Mouse (Mus musculus): ENCODE data around the gene Spata31d1a.
"Not testable (repeated sequence)": the region's sequence is repeated elsewhere in the genome, so short reads cannot be mapped to it uniquely, and the experiment has no call there.

The Spata31d1a gene

DNA sequence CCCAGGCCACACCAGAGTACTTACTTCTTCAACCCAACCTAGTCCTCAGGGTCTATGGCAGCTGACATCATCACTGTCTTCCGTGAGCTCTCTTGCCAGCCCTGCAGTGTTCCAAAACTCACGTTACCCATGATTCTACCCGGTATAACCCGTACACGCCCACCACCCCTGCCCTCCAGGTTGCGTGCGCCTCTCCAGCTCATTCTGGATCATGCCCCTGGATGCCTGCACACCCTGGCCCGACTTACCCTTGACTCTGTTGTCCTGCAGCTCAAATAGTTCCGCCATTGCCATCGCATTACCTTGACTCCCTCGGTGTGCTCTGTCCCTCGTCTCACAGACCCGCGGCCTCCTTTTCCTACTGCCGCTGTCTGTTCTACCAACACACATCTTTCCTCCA lies at the start of gene Spata31d1a:
TSS of gene Spata31d1a (minus strand) at position 101 of the 400 bp plus-strand sequence.
- peak; percentile 25 for DNase-seq (ENCODE audit: low read depth, low spot score)

DNA sequence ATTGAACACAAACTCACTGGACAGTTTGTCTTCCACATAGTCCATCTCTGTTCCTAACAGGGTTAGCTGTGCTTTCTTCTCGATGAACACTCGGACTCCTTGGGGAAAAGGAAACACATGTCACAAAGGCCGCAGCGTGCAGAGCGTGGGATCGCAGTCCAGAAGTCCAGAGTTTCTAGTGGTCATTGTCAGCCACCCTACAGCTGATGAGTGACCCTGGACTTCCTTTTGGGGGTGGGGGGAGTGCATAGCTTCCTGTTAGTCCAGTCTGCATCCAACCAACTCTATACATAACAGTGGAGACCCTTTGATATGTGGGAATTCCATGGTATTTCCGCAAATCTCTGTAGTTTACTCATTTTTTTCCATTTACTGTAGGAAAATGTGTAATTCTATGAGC lies 46.8 kb upstream of the Spata31d1a start:
- no peak for DNase-seq (ENCODE audit: low read depth, low spot score)

DNA sequence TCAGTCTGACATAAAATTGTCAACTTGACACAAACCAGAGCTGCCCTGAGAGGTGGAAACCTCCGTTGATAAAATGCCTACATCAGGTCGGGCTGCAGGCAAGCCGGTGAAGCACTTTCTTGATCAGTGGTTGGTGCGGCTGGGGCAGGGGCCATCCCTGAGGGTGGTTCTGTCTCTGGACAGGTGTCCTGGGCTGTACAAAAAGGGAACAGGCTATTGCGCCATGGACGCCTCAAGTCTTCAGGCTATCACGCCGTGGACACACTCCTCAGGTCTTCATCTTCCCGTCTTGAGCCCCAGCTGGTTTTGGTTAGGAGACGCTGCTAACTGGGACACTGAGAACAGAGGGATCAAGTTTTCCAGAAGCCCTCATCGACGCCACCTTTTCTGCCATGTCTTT lies 40.2 kb upstream of the Spata31d1a start:
- no peak for DNase-seq (ENCODE audit: low read depth, low spot score)

- no peak for DNase-seq (ENCODE audit: low read depth, low spot score)
These were observed 36.6 kb upstream of the Spata31d1a start, which contains the start of gene 1700014D04Rik for GRCm38 (mm10) chr13:59746711-59747110. TSS of gene 1700014D04Rik (minus strand) at chr13:59746752.

DNA sequence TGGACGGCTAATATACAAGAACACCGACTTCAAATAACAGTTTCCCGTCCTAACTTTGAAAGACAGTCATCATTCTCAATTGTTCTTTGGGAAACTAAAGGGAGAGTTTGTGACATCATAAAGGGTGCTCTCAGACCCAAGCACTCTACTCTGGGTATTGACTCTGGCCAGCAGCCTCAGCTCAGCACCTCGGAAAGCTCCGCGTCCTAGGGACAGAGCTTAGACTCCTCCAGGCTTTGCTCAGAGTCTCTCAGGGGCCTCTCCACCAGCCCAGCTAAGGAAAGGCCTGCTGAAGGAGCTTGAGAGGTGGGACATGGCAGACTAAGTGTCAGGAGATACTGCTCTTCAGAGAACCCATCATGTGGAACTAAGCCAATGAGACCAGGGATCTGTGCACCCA lies 36.0 kb upstream of the Spata31d1a start:
- peak; percentile 28 for DNase-seq (ENCODE audit: low read depth, low spot score)

DNA sequence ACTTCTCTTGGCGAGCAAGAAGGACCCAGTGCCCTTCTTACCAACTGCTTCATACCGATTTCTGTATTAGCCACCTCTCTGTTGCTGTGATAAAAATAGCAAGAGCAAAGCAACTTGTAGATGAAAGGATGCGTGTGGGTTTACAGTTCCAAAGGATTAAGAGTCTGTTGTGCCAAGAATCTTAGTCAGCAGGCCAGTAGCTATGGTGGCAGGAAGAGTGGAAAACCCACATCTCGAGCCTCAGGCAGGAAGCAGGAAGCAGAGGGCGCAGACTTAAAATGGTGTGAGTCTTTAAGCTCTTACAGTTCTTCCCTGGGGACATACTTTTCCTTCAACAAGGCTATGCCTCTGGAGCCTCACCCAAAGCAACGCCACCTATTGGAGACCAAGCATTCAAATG lies 35.3 kb upstream of the Spata31d1a start:
- no peak for DNase-seq (ENCODE audit: low read depth, low spot score)

GRCm38 (mm10) chr13:59741697-59742096 lies 31.6 kb upstream of the Spata31d1a start:
- peak; percentile 43 for DNase-seq (ENCODE audit: low read depth, low spot score)

DNA sequence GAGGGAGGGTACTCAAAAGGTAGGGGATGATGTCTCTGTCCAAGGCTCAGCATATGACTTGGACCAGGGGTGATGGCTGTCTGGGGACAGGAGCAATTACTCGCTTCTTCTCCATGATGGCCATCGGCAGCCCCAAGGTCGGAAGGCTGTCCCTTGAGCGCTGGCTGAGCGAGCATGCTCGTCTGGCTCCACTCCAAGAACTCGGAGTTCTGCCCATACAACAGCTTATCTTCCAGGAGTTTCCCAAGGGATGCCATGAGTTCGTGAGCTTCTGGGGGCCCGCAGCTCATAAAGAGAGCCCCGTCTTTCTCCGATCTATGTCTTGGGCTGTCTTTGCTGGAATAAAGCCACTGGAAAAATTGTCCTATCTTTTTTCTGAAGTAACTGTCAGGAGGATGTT lies 31.0 kb upstream of the Spata31d1a start:
- DNase-seq (ENCODE audit: low read depth, low spot score): no peak

- no peak for DNase-seq (ENCODE audit: low read depth, low spot score)
These were observed 29.3 kb upstream of the Spata31d1a start for GRCm38 (mm10) chr13:59739397-59739796.

GRCm38 (mm10) chr13:59738455-59738854 lies 28.3 kb upstream of the Spata31d1a start:
- DNase-seq (ENCODE audit: low read depth, low spot score): no peak

GRCm38 (mm10) chr13:59735190-59735589 lies 25.1 kb upstream of the Spata31d1a start:
- DNase-seq (ENCODE audit: low read depth, low spot score): peak; percentile 82

GRCm38 (mm10) chr13:59734347-59734746 lies 24.2 kb upstream of the Spata31d1a start:
- peak; percentile 56 for DNase-seq (ENCODE audit: low read depth, low spot score)

DNA sequence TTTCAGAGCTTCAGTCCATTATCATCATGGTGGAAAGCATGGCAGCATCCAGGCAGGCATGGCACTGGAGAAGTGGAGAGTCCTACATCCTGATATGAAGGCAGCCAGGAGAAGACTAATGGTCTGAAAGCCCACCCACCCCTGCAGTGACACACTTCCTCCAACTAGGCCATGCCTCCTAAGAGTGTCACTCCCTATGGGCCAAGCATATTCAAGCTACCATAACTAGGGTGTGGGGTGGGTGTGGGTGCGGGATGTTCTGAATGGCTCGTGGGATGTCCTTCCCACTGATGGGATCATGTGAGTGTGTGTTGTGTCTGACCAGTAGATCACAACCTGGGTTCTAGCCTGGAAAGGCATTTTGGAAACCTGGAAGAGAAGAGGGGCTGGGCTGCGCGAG lies 23.8 kb upstream of the Spata31d1a start:
- DNase-seq (ENCODE audit: low read depth, low spot score): peak; percentile 35

DNA sequence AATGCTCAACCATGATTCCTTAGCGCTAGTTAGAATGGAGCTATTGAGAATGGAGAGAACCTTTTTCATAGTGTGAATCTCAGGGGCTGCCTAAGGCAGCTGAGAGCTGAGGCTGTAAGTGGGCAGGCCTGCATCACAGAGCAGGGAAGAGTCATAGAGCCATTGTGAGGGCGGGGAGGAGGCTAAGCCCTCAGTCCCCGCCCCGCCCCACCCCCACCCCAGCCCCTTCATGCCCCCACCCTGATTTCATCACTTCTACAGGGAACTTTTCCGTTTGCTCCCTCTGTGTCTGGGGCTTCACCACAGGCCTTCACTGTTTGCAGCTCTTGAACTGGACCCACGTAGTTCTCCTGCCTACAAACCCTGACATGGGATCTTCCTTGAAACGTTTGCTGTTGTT lies 21.5 kb upstream of the Spata31d1a start, which contains the start of gene Spata31d1d:
TSS of gene Spata31d1d (minus strand) at position 101 of the 400 bp plus-strand sequence.
- no peak for DNase-seq (ENCODE audit: low read depth, low spot score)

GRCm38 (mm10) chr13:59728378-59729093 lies 18.4 kb upstream of the Spata31d1a start:
- DNase-seq (ENCODE audit: low read depth, low spot score): peak; percentile 87

DNA sequence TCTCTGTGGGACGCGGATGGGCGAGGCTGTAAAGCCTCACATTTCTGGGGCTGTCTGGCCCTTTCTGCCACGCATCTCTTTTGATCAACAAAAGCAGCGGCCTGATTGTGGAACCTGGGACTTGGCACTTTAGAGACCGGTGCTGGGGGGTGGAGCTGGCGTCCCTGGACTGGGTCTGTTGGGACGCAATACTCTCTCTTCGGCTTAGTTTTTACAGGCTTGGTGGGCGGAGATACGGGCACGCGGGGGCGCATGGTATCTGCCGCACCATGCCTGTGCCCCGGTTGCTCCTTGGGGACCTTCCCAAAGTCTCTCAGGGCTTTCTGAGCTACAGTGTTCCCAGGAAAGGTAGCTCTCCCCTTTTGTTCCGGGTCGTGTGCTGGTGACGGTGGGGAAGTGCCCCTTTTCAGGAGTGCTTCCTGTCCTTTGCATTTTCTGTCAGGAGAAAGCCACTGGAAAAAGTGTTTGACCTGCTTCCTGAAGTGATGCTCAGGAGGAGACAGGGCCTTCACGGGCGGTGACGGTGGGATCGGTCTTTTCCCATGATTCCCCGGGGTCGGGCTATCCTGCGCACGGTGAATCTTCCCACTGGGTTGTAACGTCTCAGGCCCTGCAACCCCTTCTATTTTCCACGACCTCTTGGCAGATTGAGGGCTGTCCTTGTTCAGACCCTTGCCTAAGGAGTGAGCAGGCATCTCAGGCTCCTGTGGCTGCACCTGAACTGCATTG lies 16.2 kb upstream of the Spata31d1a start:
- DNase-seq (ENCODE audit: low read depth, low spot score): peak; percentile 52

DNA sequence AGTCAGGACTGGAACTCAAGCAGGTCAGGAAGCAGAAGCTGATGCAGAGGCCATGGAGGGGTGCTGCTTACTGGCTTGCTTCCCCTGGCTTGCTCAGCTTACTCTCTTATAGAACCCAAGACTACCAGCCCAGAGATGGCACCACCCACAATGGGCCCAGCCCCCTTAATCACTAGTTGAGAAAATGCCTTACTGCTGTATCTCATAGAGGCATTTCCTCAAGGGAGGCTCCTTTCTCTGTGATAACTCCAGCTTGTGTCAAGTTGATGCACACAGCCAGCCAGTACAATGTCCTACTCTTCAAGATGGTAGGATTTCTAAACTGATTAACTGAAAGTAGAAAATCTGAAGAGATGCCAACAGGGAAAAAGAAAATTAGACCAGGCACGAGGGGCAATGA lies 12.0 kb upstream of the Spata31d1a start:
- not testable (repeated sequence) for DNase-seq (ENCODE audit: low read depth, low spot score)

DNA sequence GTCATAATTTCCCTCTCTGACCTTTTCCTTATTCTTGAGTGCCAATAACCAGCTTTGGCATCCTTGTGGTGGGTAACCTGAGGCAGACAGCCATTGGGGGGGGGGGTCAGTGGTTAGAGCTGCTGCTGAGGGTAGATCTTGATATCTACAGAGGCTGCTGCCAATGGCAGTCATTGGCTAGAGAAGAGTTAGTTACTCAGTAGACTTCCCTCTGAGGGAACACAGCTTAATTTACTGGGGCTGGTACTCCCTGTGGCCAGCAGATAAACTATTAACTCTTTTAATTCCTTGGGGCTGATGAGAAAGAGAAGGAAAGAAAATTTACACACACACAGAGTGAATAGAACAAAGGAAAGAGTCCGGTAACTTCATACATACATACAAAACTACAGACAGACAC lies 9.3 kb upstream of the Spata31d1a start:
- DNase-seq (ENCODE audit: low read depth, low spot score): no peak

DNA sequence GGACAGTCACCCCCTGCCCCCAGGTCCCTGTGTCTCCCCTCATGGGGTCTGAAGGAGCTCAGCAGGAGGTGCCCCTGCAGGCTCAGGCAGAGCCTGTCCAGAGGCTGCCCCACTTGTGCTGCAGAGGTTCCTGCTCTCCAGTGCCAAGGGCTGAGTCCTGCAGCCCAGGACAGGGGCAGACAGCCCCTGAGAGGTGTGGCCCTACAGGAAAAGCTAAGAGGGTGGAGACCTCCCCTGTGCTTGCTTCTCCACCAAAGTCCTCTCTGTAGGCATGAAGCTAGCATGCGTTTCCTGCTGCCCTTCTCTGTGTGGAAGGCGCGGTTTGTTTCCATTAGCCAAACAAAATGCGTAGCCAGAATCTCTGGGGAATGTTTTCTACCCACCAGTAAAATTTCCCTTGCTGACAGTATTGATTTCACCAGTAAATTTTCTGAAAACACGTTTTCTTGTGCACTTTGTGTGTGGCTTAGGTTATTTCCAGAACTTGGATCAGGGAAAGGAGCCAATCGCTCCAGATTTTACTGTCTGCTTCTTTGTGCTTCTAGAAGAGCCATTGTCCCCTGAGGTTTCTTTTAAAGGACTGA lies 8.8 kb upstream of the Spata31d1a start:
- not testable (repeated sequence) for DNase-seq (ENCODE audit: low read depth, low spot score)

DNA sequence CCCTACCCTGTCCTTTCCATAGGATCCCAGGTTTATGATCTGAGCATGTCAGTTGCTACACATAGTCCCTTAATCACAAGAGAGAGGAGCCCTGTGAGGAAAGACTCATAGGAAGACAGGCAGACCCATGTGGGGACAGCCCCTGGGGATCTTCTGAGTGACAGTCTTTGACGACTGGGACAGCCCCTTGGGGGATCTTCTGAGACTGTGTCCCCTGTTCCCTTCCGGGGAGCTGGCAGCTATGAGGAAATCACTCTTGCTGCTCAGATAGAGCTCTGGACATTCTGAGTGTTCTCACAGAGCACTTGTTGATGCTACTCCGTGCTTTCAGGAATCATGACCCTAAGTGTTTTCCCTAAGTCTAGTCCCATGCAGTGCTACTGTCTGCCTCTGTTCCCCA lies 3.6 kb upstream of the Spata31d1a start:
- DNase-seq (ENCODE audit: low read depth, low spot score): no peak

DNA sequence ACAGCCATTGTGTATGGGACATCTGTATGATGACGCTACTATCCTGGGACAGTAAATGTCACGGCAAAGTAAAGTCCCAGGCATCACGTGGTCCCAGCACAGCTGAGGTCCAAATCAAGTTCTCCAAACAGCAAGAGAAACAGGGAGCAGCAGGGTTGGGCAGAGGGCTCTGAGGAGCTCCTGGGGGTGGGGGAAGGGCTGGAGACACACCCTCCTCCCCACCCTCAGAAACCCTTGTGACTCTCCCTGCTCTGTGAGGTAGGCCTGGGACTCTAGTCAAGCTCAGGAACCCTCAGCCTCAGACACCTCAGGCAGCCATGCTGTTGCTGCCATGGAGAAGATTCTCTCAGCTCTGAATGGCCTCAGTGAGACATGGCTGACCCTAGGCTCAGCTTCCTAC lies 1.9 kb upstream of the Spata31d1a start, which contains the start of gene Spata31d1b:
TSS of gene Spata31d1b (plus strand) at position 301 of the 400 bp plus-strand sequence.
- DNase-seq (ENCODE audit: low read depth, low spot score): not testable (repeated sequence)

DNA sequence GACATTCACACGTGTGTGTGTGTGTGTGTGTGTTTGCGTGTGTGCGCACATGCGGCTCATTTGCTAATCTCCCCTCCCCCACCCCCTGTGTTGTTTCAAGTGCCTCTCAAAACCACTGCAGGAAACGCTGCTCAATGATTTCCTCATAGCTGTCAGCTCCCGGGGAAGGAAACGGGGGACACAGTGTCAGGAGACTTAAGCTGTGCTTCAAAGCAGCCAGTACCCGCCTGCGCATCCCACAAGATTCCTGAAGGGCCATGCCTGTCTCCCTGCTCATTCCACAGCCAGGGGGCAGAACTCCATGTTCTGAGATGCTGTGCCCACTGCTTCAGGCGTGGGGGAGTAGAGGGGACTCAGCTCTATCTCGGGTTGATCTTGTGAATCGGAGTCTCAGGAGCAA lies 5.6 kb downstream of the Spata31d1a start:
- DNase-seq (ENCODE audit: low read depth, low spot score): no peak
